Mouse (Mus musculus) E14TG2a.4 (cell line): ENCODE measurements at regions not wholly inside any gene's neighbourhood (a gene's known extent, or its start where the extent isn't known, plus 50 kb on each side); places are given as distances from the start of the nearest gene placed in this dataset.

Experiments used
- CTCF ChIP-seq: conservative IDR thresholded peaks from 2 replicates; pipeline ENCODE4 v1.5.1; 2014; ENCODE audit warnings: low read length
- NANOG ChIP-seq: IDR thresholded peaks from 2 replicates; pipeline ENCODE4 v1.6.1; 2014; ENCODE audit warnings: borderline replicate concordance, low read length, mixed read lengths
- POU5F1 ChIP-seq: IDR thresholded peaks from 2 replicates; pipeline ENCODE4 v1.6.1; 2014; ENCODE audit warnings: low read length, borderline replicate concordance

DNA sequence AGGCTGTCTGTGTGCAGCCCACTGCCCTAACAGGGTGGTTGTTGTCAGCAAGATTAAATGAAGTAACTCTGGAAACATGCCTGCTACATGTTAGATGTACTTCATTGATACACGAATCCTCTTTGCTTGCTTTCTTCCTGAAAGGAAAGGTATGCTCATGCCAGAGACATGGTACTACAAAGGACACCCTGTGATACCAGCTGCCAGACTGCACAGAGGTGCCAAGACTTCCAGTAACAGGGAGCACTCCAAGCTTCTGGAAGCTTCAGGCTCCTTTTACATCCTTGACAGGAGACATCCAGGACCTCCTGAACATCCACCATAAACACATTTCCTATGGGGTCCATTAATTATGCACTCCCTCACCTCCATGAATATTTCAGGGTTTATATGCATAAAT is 505.7 kb downstream of the 1810013L24Rik start:
- TF ChIP-seq NANOG: no peak
- no peak for TF ChIP-seq CTCF
- no peak for TF ChIP-seq POU5F1
